Mouse (Mus musculus) embryo, embryonic 10.5 days (tissue): ENCODE measurements around the gene Serpinf1.
"Not testable (repeated sequence)": the region's sequence is repeated elsewhere in the genome, so short reads cannot be mapped to it uniquely, and the experiment has no call there.

ENCODE experiments used
- DNase-seq: peaks from one replicate; pipeline ENCODE4 v3.0.0-alpha.2; 2015; ENCODE audit warnings: low spot score

Serpinf1 gene

DNA sequence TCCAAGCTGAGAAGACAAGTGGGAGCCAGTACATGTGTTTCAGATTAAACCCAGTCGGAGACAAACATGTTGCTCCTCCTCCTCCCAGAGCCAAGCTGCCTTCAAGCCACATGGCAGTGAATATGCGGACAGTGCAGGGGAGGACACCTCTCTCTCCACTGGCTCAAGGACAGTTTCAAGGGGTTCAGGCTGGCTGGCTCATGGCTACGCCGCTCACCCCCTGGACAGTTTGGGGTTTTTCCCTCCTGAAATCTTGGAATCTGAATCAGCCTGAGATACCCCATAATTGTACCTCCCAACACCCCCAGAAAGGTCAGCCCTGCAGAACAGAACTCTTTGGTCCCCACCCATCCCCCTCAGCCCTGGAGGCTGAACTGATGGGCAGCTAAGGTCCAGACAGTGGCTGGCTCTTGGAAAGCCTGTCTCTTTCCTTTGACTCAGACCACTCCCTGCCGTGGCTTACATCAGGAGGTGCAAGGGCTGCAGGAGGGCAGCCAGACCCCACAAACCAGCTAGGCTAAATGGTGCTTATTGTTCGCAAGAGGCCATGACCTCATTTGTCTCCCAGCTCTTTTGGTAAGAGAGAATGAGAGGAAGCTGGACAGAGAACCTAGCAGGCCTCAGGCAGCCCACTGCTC, 1.0 kb downstream of the Serpinf1 start:
- DNase-seq = peak; percentile 65

DNA sequence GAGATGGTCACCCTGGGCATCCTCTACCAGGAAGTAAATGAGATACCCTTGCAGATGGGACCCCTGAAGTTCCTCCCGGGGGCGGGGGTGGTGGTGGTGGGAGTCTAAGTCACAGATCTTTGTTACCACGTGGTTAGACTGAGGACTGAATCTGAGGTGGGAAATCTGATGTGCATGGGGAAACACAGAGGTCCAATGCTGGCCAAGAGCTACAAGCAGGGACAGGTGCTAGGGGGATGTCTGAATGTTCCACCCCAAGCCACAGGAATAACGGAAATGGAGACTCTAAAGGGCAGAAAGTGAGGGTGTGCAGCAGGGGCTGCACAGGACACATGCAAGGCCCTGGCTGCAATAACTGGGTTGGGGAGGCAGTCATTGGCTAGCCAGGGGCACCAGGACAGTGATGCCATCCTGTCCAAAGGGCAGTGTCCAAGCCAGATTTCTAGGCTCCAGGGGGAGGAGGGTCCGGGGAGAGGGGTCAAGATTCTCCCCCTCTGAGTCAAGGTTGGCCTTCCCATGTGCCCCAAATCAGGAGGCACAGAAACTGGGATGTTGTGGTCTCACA, 1.6 kb downstream of the Serpinf1 start:
- DNase-seq = no peak

DNA sequence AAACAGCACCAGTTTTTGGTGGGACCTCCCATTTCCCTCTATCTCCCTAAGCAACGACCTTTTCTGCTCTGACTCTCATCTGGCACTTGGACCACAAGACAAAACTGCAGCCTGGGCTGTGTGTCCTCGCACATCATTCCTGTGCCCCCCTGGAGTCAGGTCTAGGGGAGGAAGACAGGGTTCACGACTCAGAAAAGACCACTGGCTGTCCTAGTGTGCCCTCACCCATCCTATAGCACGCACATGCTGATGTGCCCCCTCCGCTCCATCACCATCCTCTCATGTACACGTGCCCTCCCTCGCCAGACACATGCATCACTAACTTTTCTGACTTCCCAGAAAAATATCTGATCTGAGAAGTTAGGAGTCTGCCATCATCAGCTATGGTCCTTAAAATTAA, 2.5 kb downstream of the Serpinf1 start:
- DNase-seq = no peak

DNA sequence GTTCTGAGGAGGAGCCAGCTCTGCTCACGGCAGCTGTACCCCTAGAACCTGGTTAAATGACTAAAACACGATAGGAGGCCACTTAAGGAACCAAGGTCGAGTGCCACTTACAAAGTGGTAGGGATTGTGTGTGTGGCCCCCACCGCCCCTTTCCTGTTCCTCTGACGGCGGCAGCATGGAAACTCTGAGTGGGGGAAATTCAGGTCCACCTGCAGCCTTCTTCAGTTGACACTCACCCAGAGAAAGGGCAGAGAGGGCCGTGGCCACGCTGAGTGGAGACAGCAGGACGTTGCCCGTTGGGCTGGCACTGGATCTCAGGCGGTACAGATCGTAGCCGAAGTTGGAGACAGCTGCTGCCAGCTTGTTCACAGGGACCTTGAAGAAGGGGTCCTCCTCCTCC, 6.5 kb downstream of the Serpinf1 start:
- DNase-seq = no peak

DNA sequence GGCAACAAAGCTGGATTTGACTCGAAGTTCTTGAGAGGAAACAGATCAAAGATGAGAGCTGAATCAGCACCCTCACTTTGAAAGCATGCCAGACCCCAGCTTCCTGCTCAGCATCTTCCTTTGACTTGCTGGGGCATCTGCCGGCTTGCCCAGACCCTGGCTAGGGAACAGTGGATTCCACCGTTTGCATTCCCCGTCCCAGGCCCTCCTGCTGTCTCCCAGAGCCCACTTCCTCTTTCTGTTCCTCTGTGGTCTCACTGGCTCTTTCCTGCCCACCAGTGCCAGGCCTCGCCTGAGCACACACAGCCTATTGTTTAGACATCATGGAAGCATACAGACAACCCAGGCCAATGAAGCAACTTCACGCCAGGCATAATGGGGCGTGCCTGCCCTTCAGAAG, 7.4 kb downstream of the Serpinf1 start:
- DNase-seq = no peak

DNA sequence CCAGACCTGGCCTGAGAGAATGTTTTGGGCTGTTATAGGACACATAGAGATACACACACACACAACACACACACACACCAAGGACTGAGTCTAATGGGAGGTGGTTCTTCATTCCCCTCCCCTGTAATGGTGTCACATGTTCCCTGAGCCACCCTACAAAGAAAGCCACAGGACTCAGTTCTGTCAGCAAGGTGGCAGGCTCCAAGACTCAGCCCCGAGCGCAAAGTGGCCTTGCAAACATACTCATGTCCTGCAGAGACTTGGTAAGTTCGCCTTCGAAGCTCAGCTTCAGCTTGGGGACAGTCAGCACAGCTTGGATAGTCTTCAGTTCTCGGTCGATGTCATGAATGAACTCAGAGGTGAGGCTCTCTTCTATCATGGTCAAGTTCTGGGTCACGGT, 11.9 kb downstream of the Serpinf1 start:
- no peak for DNase-seq

DNA sequence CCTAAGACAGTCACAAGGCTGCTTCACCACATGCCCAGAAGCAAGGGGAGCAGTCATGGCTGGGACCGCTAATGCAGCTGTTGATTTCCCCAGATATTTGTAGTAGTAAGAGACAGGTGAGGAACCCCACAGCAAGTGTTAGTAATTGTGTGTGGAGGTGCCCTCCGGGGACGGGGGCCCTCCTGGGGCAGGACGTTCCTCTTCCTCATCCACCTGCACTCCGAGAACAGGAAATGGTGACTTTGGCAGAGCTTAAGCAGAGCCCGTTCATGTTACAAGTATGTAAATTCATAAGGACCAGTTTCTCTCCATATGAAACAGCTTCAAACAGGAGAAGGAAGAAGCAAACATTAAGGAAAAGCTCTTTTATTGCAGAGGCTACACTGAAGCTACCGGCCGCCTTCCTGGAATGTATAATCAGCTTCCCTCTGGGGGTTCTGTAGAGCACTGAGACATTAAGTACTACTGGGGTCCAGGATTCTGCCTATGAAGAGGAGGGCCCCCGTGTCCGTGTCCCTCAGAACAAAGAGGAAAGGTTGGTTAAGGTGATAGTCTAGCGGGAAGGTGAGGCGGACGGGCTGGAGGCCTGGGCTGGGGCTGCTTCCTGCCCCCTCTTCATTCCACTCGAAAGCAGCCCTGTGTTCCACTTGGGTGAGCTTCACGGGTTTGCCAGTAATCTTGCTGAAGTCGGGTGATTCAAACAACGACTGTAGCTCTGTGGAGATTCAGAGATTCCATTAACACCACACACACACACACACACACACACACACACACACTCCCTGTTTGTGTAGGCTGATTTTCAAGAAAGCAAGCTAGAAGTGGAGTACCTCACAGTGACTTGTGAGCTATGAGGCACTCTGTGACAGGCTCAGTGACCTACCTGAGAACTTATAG, 12.6 kb downstream of the Serpinf1 start:
- no peak for DNase-seq

DNA sequence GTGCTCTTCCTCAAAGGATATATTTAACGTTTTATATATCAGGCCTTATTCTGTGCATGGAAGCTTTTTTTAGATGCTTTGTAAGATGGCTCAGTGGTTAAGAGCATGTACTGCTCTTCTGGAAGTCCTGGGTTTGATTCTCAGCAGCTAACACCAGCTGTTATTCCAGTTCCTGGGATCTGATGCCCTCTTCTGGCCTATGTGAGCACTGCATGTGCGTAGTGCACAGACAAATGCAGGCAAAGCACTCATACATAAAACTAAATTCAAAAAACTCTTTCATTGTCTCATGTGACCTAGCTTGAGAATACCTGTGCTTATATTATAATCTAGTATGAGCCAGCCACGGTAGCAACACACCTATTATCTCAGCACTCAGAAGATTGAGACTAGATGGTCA, 15.6 kb downstream of the Serpinf1 start:
- DNase-seq = peak; percentile 67

DNA sequence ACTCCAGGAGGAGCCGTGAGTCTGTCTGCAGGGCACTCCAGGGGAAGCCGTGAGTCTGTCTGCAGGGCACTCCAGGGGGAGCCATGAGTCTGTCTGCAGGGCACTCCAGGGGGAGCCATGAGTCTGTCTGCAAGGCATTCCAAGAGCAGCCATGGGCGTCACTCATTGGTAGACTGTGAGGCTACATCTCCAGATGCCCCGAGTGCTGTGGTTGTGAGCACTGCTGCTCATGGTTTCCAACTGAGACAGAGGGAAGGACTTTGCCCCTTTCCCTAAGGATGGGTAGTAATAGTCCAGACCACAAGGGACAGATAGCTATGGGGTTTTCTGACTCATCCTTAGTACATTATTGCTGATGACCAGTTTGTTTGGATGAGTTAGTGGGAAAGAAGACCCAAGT, 16.4 kb downstream of the Serpinf1 start:
- DNase-seq = no peak

DNA sequence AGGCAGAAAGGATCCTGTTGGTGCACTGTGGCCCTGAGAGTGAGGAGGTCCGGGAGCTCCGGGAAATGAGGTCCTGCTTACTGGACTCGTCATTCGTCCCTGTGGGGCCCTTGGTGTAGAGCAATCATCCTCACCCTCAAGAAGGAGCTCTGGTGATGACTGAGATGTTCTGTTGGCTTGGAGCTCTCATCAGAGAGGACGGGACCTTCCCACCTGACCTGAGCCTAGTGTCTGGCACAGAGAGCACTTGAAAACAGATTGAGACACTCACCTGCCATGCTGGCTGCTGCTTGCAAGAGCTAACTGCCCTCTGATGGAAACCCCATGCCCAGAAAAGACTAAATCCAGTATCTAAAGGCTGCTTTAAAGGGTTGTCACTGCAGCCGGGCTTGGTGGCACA, 17.7 kb downstream of the Serpinf1 start:
- no peak for DNase-seq

DNA sequence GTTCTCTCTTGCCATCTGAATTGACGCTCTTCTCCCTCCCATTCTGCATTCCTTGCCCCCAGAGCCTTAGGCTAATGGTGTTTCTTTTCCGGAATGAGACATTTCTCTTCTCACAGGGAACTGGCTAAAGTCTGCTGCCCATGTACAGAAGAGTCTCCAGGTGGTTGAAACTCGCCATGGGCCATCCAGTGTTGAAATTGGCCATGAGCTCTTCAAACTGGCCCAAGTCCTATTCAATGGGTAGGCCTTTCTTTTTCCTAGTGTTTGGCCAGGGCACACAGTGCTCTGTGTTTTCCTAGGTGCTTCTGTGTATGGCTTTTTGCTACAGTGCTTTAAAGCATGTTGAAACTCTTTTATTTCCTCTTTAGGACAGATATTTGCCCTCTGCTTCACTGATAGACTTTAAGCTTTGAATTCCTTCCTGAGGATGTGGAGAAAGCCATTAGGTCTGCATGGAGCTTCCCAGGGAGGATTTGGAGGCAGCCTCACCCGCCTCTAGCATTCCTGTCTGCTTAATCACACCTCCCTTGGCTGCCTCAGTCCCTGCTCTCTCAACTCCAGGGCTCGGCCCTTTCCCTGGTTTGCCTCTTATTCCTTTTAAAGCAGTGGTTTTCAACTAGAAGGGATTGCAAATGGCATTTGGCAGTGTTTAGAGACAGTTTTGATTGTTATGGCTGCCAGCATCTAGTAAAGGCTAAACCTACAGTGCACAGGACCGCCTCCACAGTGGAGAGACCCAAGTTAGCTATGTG, 19.0 kb downstream of the Serpinf1 start:
- DNase-seq = no peak

DNA sequence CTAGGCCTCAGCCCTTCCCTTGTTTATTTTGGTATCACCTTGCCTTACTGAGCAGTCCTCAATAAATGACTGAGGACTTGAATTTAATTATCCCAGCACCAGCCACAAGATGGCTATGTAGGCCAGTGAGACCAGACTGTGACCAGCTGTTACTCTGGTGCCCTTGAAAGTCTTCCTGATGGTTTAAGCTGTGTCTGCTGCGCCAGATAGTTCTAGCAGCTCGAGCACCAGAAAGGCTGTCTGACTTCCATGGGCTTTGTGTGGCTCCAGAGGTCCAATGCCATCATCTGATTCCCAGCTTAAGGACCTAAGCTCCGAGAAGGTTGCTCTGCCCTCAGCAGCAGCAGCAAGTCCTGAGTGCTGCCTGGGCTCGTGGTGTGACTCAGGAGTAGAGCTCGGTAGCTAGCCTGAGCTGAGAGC, 20.2 kb downstream of the Serpinf1 start:
- DNase-seq = peak; percentile 71

DNA sequence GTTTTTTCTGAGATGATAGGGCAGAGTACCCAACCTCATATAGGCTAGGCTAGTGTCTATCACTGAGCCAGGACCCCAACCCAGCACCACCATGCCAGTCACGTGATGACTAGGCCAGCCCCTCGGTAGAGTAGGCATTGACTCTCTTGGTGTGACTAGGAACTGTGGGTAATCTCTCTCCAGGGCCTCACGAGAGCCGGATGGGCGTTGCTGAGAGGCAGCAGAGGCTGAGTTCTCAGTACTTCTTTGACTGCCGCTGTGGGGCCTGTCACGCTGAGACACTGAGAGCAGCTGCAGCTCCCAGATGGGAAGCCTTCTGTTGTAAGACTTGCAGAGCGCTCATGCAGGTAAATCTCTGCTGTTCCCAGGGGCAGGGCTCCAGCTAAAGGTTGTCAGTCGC, 22.4 kb downstream of the Serpinf1 start:
- no peak for DNase-seq

DNA sequence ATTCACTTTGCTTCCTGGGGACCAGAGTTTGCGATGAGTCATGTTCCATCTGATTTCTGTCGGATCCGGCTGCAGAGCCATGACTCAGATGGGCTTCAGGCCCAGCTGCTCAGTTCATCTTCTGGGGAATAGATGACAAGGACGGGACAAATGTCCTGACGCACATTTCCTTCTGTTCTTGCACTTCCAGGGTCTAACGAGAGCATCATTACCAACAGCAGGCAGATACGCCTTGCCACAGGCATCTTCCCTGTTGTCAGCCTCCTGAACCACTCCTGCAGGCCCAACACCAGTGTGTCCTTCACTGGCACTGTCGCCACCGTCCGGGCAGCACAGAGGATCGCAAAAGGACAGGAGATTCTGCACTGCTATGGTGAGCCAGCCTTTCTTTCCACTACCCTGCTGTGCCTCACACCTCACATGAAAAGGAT, 23.1 kb downstream of the Serpinf1 start:
- DNase-seq = no peak

DNA sequence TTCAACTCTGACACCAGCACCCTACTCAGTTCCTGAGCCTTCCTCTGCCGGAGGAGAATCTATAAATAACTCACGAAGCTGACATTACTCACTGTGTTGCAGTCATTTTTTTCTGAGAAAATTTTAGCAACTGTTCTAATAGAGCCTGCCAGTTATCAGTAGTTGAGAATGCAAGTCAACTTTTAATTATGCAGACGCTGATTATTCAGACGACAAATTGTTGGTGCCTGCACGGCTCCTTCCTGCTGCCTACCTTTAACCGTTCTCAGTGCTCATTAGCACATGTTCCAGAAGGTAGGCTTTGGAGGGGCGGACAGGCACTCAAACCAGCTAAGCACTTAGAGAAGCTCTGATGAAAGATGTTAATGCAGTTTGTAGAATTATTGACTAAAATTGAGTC, 25.0 kb downstream of the Serpinf1 start:
- no peak for DNase-seq

DNA sequence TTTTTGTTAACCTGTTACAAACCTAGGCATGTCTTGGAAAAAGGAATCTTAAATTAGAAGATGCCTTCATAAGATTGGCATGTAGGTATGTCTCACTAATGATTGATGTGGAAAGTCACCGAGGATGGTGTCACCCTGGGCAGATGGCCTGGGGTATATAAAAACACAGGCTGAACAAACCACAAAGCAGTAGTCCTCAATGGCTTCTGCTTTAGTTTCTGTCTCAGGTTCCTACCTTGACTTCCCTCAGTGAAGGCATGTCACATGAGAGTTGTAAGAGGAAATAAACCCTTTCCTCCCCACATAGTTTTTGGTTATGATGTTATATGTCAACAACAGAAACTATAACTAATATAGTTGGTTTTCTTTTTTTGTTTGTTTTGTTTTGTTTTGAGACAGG, 26.9 kb downstream of the Serpinf1 start:
- no peak for DNase-seq

DNA sequence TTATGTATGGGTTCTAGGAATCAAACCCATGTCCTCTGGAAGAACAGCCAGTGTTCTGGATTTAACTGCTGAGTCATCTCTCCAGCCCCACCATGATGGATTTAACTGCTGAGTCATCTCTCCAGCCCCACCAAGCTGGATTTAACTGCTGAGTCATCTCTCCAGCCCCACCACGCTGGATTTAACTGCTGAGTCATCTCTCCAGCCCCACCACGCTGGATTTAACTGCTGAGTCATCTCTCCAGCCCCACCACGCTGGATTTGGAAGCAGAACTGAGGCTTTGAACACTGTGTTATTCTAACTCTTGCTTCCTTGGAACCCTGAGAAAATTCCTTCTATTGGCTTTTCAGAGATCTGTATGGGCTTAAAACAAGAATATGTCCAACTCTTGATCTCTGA, 39.0 kb downstream of the Serpinf1 start:
- not testable (repeated sequence) for DNase-seq

DNA sequence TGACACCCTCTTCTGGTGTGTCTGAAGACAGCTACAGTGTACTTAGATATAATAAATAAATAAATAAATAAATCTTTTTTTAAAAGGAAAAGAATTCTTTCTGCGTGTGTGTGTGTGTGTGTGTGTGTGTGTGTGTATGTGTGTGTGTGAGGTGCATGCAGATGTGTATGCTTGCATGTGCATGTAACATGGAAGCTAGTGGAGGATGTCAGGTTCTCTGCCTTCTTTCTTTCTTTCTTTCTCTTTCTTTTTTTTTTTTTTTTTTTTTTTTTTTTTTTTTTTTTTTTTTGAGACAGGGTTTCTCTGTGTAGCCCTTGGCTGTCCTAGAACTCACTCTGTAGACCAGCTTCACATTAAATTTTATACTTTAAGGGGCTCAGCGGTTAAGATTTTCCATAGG, 43.7 kb downstream of the Serpinf1 start:
- DNase-seq = not testable (repeated sequence)

DNA sequence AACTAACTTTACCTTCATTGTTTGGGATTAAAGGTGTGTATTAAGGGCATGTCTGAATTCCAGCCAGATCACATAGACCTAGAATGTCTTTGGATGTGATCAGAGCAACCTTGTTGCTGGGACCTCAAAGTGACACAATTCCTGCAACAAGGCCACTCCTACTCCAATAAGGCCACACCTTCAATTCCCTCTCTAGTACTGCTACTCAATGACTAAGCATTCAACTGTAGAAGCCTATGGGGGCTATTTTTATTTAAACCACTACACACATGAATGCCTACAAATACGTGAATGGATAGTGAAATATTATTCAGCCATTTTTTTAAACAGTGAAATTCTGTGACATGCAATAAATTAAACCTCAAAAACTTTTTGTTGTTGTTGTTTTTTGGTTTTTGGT, 45.4 kb downstream of the Serpinf1 start:
- DNase-seq = no peak
